Mouse (Mus musculus) heart, adult 2 months (tissue): Measurements from ENCODE around the gene Tgif2. TPM values are rescaled to one million over a fixed set of nuclear protein-coding genes. Genes with fewer than 3 reads are reported as not detected.

Experiments used
- DNase-seq, 2 experiments: peaks; one replicate each; pipeline ENCODE4 v3.0.0; 2021
- H3K27ac ChIP-seq: fragments of 200-600 bp; 2 replicates; pipeline ENCODE4 v1.8.1; 2022
- H3K27me3 ChIP-seq: fragments of 200-500 bp; 2 replicates; pipeline ENCODE4 v1.6.1; 2012; ENCODE audit warnings: mild to moderate bottlenecking, low read length, inconsistent platforms, mixed read lengths; ENCODE audit not compliant: control insufficient read depth, insufficient read depth
- H3K36me3 ChIP-seq: fragments of 200-500 bp; 2 replicates; pipeline ENCODE4 v1.6.1; 2012; ENCODE audit warnings: low read length, inconsistent platforms; ENCODE audit not compliant: control insufficient read depth, insufficient read depth
- H3K4me1 ChIP-seq: fragments of 200-500 bp; 2 replicates; pipeline ENCODE4 v1.6.1; 2011; ENCODE audit warnings: low read length; ENCODE audit not compliant: control insufficient read depth, insufficient read depth
- H3K4me3 ChIP-seq: fragments of 200-600 bp; 2 replicates; pipeline ENCODE4 v1.8.1; 2022
- H3K79me2 ChIP-seq: fragments of 200-500 bp; replicated peaks from 2 replicates; pipeline ENCODE4 v1.6.1; 2012; ENCODE audit warnings: mild to moderate bottlenecking, inconsistent platforms, low read length, moderate library complexity, mixed read lengths; ENCODE audit not compliant: control insufficient read depth, insufficient read depth
- H3K9ac ChIP-seq: fragments of 200-500 bp; 2 replicates; pipeline ENCODE4 v1.6.1; 2012; ENCODE audit warnings: low read depth, mild to moderate bottlenecking, control low read depth, inconsistent platforms, low read length, mixed read lengths
- CTCF ChIP-seq: fragments of 200-600 bp; IDR thresholded peaks from 2 replicates; pipeline ENCODE4 v1.8.1; 2022; ENCODE audit warnings: antibody characterized with exemption, mild to moderate bottlenecking, moderate library complexity
- EP300 ChIP-seq: fragments of 200-500 bp; IDR thresholded peaks from 2 replicates; pipeline ENCODE4 v1.6.1; 2011; ENCODE audit warnings: low read depth, low read length, control low read depth; ENCODE audit not compliant: insufficient read depth
- POLR2A ChIP-seq: fragments of 200-500 bp; IDR thresholded peaks from 2 replicates; pipeline ENCODE4 v1.6.1; 2011; ENCODE audit warnings: mild to moderate bottlenecking, low read depth, low read length, control low read depth; ENCODE audit not compliant: insufficient read depth
- WGBS: fragments of 180-500 bp; shearing (Covaris S2); methylation state at CpG from one replicate; pipeline ENCODE4 v1.1.7; 2018; 5-methylcytosine and 5-hydroxymethylcytosine counted together
- intact Hi-C: fragments of 180-260 bp; cut with DNase I; formaldehyde crosslinking; loops from one replicate; pipeline ENCODE4 v1.15.1; 2025
- polyA plus RNA-seq: library from polyadenylated mRNA; depleted of rRNA; stranded (reverse); fragments of >200 nt; gene quantifications from 2 replicates; pipeline ENCODE4 v1.2.3, GENCODE M21; 2012
- total RNA-seq, 2 experiments: library from RNA; stranded (reverse); gene quantifications; 2 replicates each; pipeline ENCODE4 v1.2.3; 2021

Tgif2 gene
- total and polyA plus RNA-seq, 3 experiments: 0.63 to 0.76 (median 0.66) TPM

DNA sequence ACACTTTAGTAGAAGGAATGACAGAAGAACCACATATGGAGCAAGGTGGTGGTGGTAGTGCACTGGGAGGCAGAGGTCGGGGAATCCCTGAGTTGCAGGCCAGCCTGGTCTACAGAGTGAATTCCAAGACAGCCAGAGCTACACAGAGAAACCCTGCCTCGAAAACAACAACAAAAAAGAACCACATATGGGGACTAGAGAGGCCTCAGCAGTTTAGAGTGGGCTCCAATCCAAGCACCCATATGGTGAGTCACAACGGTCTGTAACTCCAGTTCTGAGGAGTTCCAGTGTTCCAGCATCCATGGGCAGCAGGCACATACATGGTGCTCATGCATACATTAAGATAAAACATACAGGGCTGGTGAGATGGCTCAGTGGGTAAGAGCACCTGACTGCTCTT lies 24.7 kb downstream of the Tgif2 start:
- H3K4me3 ChIP-seq: no peak overlapping the region; the same call in 1 of the 2 replicates
- intact Hi-C loops: loop anchor here (5.0 kb wide), 1 partner anchor 132 kb away; no protein-coding TSS in a partner anchor
- DNase-seq: no peak

DNA sequence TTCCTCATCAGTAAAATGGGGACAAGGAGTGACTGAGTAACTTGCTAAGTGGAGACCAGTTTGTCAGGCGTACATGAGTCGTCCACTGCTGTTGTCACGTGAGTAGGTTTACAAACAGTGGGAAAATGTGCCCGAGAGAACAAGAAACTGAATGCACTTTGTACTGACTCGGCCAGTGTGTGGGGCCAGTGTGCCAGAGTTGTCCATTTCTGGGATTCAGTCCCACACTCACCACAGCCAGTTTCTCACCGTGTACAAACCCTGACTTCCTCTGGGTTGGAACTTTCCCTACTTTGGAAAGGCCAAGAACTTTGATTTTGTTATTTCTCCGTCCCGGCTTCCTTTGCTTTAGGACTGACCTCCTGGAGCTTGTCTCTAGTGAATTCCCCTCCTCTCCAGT lies 29.2 kb downstream of the Tgif2 start:
- Histone ChIP-seq H3K27ac (no peak overlapping the region), H3K9ac (no peak overlapping the region), H3K79me2 (peaks cover 2% of the 10 kb centered on the region; the same call in 1 of the 2 replicates), H3K36me3 (peaks cover 5% of the 10 kb centered on the region), H3K4me1 (peaks cover 10% of the 10 kb centered on the region), H3K4me3 (no peak overlapping the region), H3K27me3 (no peaks in the 10 kb centered on the region)
- 41% methylated on average over 8 of the region's 8 CpGs for WGBS
- TF ChIP-seq CTCF (no peak), POLR2A (no peak), EP300 (no peak)
- DNase-seq: peak in 1 of 2 experiments; percentile 40
- intact Hi-C loops: no loop called here

More for the DNA sequence above, 24.7 kb downstream of the Tgif2 start:
- H3K4me1 ChIP-seq: peaks cover 6% of the 10 kb centered on the region
- H3K9ac ChIP-seq: no peak overlapping the region
- H3K36me3 ChIP-seq: peaks cover 3% of the 10 kb centered on the region
- WGBS: 43% methylated on average over 3 of the region's 3 CpGs
- H3K27me3 ChIP-seq: no peaks in the 10 kb centered on the region
- H3K27ac ChIP-seq: peak overlapping the region; percentile 92
- peaks cover 4% of the 10 kb centered on the region for H3K79me2 ChIP-seq
- TF ChIP-seq EP300: no peak
- TF ChIP-seq CTCF: no peak
- no peak for TF ChIP-seq POLR2A

DNA sequence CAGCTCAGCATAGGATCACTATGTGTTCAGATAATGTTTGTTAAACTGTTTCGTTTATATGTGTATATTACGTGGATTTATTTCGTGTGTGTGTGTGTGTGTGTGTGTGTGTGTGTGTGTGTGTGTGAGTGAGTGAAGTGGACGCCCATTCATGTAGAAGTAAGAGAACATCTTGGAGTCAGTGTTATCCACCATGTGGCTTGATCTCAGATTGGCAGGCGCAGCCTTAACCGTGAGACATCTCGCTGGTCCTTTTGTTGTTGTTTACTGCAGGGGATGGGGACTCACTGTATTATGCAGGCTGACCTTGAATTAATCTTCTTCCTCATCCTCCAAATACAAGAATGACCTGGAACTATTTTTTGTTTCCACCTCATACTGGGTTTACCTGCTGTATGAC lies 29.7 kb downstream of the Tgif2 start:
- no peak for DNase-seq
- Histone ChIP-seq H3K4me3 (no peak overlapping the region), H3K79me2 (peaks cover 2% of the 10 kb centered on the region; the same call in 1 of the 2 replicates), H3K4me1 (peaks cover 9% of the 10 kb centered on the region), H3K27ac (no peak overlapping the region), H3K27me3 (no peaks in the 10 kb centered on the region), H3K9ac (no peak overlapping the region), H3K36me3 (peaks cover 5% of the 10 kb centered on the region)
- intact Hi-C loops: no loop called here
- WGBS: 80% methylated on average over 7 of the region's 7 CpGs
- no peak for TF ChIP-seq CTCF
- TF ChIP-seq EP300: no peak

- TF ChIP-seq POLR2A: no peak
- TF ChIP-seq EP300: no peak
- no peak for TF ChIP-seq CTCF
- 11% methylated on average over 6 of the region's 6 CpGs for WGBS
- H3K36me3 ChIP-seq: peaks cover 5% of the 10 kb centered on the region
- H3K27me3 ChIP-seq: no peaks in the 10 kb centered on the region
- peaks cover 9% of the 10 kb centered on the region for H3K4me1 ChIP-seq
- intact Hi-C loops: loop anchor here (5.0 kb wide), 1 partner anchor 127 kb away; no protein-coding TSS in a partner anchor
- peak; percentile 48 to 59 for DNase-seq
- H3K9ac ChIP-seq: no peak overlapping the region
- no peak overlapping the region for H3K27ac ChIP-seq
- H3K79me2 ChIP-seq: peaks cover 2% of the 10 kb centered on the region; the same call in 1 of the 2 replicates
- no peak overlapping the region for H3K4me3 ChIP-seq
Measured at GRCm38 (mm10) chr2:156870519-156870918, 30.7 kb downstream of the Tgif2 start.

- TF ChIP-seq CTCF (peak; percentile 81), POLR2A (no peak)
- no peak overlapping the region for H3K4me3 ChIP-seq
- no peaks in the 10 kb centered on the region for H3K27me3 ChIP-seq
- intact Hi-C loops: loop anchor here (1.0 to 5.0 kb wide), 3 partner anchors 124 to 221 kb away; partner anchors contain the start of gene Soga1
- DNase-seq: peak in 1 of 2 experiments; percentile 37
- peaks cover 5% of the 10 kb centered on the region for H3K36me3 ChIP-seq
- no peak overlapping the region for H3K27ac ChIP-seq
- H3K79me2 ChIP-seq: no peaks in the 10 kb centered on the region
- WGBS: 15% methylated on average over 5 of the region's 5 CpGs
- no peak overlapping the region for H3K9ac ChIP-seq
- H3K4me1 ChIP-seq: peaks cover 9% of the 10 kb centered on the region
Measured at GRCm38 (mm10) chr2:156873629-156874028, 33.8 kb downstream of the Tgif2 start.

GRCm38 (mm10) chr2:156874047-156874759 lies 34.4 kb downstream of the Tgif2 start:
- intact Hi-C loops: loop anchor here (5.0 kb wide), 1 partner anchor 123 kb away; no protein-coding TSS in a partner anchor
- no peaks in the 10 kb centered on the region for H3K27me3 ChIP-seq
- no peak overlapping the region for H3K9ac ChIP-seq
- peaks cover 7% of the 10 kb centered on the region for H3K4me1 ChIP-seq
- H3K4me3 ChIP-seq: no peak overlapping the region
- no peak for DNase-seq
- WGBS: 79% methylated on average over 8 of the region's 8 CpGs
- no peaks in the 10 kb centered on the region for H3K79me2 ChIP-seq
- H3K27ac ChIP-seq: no peak overlapping the region
- TF ChIP-seq EP300: no peak
- no peak for TF ChIP-seq CTCF
- no peak for TF ChIP-seq POLR2A
- H3K36me3 ChIP-seq: peaks cover 5% of the 10 kb centered on the region
